Mouse (Mus musculus): ENCODE results near the gene Hormad1.
"Not testable (repeated sequence)": the region's sequence is repeated elsewhere in the genome, so short reads cannot be mapped to it uniquely, and the experiment has no call there.

Hormad1 gene

DNA sequence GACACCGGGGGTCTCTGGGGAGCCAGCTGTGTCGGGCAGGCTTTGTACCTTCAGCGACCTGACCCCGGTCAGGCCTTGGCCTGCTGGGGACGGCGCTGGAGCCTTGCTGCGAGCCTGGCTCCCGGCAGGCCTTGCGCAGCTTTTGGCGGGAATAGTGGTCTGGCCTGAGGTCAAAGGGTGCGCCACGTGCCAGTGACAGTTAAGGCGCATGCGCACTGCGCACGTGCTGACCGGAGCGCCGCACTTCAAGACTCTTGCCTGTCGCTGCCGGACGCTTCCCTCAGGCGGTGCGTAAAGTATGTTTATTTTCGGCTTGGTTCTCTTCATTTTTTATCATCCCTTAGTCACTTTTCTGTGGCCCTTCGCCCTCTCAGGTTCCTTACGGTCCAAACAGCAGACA lies at the start of gene Hormad1:
Hormad1 (plus strand) TSS at position 241 of the 400 bp plus-strand sequence.
- no peak for DNase-seq (ENCODE audit: low read depth, low spot score)

DNA sequence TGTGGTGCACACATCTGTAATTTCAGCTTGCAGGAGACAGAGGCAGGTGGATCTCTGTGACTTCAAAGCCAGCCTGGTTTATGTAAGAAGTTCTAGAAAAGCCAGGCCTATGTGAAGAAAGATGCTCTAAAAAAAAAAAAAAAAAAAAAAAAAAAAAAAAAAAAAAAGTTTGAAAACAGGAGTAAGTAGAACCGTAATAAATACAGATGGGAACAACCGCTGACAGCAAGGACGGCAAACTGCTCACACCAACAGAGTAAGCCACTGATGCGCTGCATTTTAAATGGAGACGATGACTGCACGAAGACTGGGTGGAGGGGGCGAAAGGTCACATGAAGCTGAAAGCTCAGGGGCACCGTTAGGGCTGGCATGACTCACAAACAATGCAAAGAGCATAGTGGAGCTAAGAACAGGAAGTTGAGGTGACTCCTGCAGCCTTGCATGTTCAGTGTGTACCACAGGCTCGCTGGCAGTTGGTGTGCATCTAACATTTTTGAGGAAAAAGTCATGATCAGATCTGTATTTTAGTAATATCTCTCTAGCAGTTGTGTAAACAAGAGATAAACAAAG lies 47.8 kb upstream of the Hormad1 start:
- no peak for DNase-seq (ENCODE audit: low read depth, low spot score)

DNA sequence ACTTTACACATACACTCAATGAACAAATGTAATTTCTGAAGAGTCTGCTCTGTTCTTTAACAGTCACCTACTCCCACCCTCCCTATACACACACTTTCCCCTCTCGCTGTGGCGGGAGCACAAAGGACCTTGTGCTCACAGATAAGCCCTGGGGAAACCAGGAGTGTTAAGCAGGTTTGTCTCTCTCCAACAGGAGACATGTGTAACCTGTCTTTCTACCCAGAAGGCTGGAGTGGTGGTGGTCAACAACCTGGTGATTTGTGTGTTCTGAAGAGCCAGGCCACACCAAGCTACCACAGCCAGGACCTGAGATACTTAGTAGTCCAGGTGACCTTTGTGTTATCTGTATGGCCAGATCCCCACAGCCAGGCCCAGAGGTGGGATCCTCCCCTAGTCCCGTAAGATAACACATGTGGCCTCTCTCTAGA lies 42.8 kb upstream of the Hormad1 start:
- DNase-seq (ENCODE audit: low read depth, low spot score): no peak

DNA sequence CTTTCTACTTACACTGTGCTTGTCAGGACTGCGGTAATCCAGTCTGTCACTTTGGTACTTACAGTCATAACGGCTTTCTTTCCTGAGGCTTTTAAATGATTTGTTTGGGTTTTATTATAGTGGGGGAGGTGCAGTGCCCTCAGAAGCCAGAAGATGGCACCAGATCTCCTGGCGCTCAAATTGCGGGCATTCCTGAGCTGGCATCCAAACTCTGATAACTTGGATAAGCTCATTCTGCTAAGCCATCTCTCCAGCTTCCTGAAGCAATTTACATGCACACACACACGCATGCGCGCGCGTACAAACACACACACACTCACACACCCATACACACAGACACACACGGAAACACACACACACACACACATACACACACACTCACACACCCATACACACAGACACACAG lies 42.0 kb upstream of the Hormad1 start:
- DNase-seq (ENCODE audit: low read depth, low spot score): peak; percentile 91

DNA sequence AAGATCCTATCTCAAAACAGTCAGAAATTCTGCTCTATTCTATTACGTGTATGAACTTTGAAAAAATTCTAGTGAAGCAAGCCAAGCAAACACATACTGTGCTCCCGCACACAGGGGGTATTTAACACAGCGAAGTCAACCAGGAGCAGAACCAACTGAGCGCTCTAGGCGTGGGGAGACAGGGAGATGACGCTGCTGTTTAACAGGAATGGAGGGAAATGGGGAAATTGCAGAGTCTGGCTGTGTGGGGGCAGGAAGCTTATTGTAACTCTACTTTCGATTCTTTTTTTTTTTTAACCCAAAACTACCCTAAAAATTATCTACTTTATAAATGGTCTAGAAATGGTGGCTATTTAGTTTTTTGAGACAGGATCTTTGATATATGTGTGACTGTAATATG lies 40.6 kb upstream of the Hormad1 start:
- DNase-seq (ENCODE audit: low read depth, low spot score): no peak

DNA sequence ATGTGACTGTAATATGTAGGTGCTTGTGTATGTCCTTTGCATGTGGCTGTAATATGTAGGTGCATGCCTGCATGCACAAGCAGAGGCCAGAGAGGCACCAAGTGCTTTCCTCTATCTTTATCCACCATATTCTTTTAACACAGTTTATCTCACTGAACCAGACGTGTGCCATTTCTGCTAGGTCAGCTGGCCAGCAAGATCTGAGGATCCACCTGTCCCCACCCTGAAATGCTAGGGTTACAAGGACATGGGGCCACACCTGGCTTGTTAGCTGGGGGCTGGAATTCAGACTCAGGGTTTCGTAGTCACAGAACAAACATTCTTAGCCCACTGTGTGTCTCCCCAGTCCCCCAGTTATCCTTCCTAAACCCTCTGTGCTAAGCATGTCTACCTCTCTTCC lies 40.2 kb upstream of the Hormad1 start:
- DNase-seq (ENCODE audit: low read depth, low spot score): no peak

- no peak for DNase-seq (ENCODE audit: low read depth, low spot score)
Observed at GRCm38 (mm10) chr3:95520100-95520499, 39.4 kb upstream of the Hormad1 start.

- DNase-seq (ENCODE audit: low read depth, low spot score): peak; percentile 25
Observed at GRCm38 (mm10) chr3:95521168-95521567, 38.3 kb upstream of the Hormad1 start.

DNA sequence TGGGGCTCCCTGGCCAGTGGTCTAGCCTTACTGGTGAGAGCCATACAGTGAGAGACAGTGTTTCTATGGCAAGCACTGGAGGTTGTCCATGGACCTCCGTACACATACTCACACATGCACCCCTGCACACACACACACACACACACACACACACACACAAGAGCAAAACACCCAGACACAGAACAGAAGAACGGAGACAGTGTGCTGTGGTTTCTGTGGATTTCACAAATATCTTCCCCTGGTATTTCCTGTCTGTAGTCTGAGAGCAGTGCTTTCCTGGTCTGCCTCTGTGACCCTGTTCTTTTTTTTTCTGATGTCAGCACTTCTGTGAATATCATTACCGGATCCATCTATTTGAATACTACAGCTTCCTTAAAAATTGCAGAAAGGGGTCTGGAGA lies 35.8 kb upstream of the Hormad1 start:
- peak; percentile 17 for DNase-seq (ENCODE audit: low read depth, low spot score)

DNA sequence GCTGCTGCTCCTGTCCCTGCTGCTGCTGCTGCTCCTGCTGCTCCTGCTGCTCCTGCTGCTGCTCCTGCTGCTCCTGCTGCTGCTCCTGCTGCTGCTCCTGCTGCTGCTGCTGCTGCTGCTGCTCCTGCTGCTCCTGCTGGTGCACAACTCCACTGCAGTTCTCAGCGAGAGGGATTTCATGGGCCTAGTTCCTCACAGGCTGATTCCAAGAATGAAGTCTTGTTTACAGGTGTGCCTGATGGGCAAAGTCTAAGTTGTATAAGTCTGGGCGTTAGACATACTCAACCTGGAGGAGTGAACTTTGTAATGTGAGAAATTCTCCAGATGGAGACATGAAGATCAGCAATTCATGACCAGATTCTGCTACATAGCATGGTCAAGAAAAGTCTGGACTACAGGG lies 34.8 kb upstream of the Hormad1 start:
- no peak for DNase-seq (ENCODE audit: low read depth, low spot score)

GRCm38 (mm10) chr3:95526111-95526510 lies 33.4 kb upstream of the Hormad1 start:
- no peak for DNase-seq (ENCODE audit: low read depth, low spot score)

DNA sequence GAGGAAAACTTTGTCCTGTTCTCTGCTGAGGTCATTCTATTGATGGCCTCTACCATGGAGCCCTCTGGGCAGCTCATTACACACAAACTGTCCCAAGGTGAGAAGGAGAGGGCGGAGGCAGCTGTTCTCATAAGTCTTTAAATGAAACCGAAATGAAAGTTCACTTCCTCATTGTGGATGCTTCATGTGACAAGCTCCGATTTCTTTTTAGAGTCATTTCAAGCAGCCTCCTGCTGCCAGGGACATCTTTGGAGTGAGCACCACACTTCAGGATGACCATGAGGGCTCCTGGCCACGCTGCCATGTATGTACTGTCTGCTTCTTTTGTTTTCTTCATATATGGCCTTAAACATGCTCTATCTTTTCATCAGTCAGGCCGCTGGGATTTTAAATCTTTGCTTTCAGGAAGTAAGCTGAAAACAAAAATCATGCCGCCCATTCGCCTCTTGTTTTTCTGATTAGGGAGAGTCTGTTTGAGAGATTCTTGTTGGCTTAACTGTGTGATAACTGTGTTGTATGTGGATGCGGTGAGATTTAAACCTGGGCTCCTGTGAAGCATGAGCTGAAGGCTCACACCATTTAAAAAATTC lies 32.8 kb upstream of the Hormad1 start, which contains the start of gene Ctss:
Ctss (plus strand) TSS at position 165 of the 590 bp plus-strand sequence.
- peak; percentile 10 for DNase-seq (ENCODE audit: low read depth, low spot score)

GRCm38 (mm10) chr3:95529814-95530213 lies 29.7 kb upstream of the Hormad1 start:
- no peak for DNase-seq (ENCODE audit: low read depth, low spot score)

DNA sequence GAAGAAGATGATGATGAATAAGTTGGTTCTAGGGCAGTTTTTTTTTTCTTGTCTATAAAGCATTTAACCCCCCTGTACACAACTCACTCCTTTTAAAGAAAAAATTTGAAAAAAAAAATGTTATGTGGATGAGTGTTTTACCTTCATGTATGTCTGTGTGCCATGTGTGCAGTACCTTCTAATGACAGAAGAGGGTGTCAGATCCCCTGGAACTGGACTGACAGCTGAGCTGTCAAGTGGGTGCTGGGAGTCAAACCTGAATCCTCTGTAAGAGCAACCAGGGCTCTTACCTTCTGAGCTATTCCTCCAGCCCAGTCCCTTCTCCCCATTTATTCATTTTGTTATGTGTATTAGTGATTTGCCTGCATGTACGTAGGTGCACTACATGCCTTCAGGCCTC lies 28.5 kb upstream of the Hormad1 start:
- no peak for DNase-seq (ENCODE audit: low read depth, low spot score)

- DNase-seq (ENCODE audit: low read depth, low spot score): no peak
Observed at GRCm38 (mm10) chr3:95533364-95533763, 26.1 kb upstream of the Hormad1 start.

- DNase-seq (ENCODE audit: low read depth, low spot score): no peak
Observed at GRCm38 (mm10) chr3:95534927-95535326, 24.6 kb upstream of the Hormad1 start.

DNA sequence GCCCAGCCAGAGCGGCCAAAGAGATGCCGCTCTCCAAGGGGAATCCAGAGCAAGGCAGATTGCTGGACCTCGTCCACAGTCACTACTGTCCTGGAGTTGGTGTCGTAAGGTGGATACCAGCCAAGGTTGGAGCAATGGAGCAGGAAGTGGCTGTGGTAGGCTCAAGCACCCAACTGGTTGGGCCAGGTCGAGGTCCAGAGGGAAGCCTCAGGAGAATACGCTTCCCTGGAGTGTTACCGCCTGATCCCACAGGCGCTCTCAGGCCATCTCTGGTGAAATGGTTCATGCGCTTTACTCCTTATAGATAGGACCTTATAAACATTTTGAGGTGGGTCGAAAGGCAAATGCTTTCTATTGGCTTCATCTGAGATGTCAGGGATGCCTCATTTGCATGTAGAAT lies 20.5 kb upstream of the Hormad1 start:
- no peak for DNase-seq (ENCODE audit: low read depth, low spot score)

- no peak for DNase-seq (ENCODE audit: low read depth, low spot score)
Observed at GRCm38 (mm10) chr3:95539837-95540236, 19.6 kb upstream of the Hormad1 start.

DNA sequence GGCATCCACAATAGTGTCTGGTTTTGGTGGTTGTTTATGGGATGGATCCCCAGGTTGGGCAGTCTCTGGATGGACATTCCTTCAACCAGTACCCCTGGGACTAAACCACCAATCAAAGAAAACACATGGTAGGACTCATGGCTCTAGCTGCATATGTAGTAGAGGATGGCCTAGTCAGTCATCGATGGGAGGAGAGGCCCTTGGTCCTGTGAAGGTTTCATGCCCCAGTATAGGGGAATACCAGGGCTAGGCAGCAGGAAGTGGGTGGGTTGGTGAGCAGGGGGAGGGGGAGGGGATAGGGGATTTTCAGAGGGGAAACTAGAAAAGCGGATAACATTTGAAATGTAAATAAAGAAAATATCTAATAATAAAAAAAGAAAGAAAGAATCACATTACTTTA lies 18.3 kb upstream of the Hormad1 start:
- not testable (repeated sequence) for DNase-seq (ENCODE audit: low read depth, low spot score)

GRCm38 (mm10) chr3:95542171-95542570 lies 17.3 kb upstream of the Hormad1 start:
- DNase-seq (ENCODE audit: low read depth, low spot score): peak; percentile 5

GRCm38 (mm10) chr3:95542981-95543380 lies 16.5 kb upstream of the Hormad1 start:
- DNase-seq (ENCODE audit: low read depth, low spot score): no peak

GRCm38 (mm10) chr3:95550176-95550575 lies 9.3 kb upstream of the Hormad1 start:
- no peak for DNase-seq (ENCODE audit: low read depth, low spot score)

- DNase-seq (ENCODE audit: low read depth, low spot score): no peak
Observed at GRCm38 (mm10) chr3:95553986-95554385, 5.5 kb upstream of the Hormad1 start.

DNA sequence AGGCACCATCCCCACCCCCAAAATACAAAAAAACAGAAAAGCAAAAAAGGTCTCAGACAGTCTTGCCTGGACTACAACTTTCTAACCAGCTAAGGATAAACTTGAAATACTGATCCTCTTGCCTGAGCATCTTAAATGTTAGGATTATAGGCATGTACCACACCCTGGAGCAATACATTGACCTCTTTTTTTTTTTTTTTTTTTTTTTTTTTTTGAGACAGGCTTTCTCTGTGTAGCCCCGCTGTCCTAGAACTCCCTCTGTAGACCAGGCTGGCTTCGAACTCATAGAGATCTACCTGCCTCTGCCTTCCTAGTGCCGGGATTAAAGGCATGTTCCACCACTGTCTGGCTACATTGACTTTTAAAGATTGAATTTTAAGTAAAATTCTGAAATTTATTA lies 1.3 kb downstream of the Hormad1 start:
- DNase-seq (ENCODE audit: low read depth, low spot score): no peak
